Mouse (Mus musculus) cerebellum, postnatal 14 days (tissue): ENCODE data around the gene Smarcc2.
"Not testable (repeated sequence)": the region's sequence is repeated elsewhere in the genome, so short reads cannot be mapped to it uniquely, and the experiment has no call there.

Source experiments
- DNase-seq, 2 experiments: peaks; one replicate each; pipeline ENCODE4 v3.0.0; 2021; ENCODE audit warnings: mixed read lengths in 2 of 2

Gene Smarcc2

GRCm38 (mm10) chr10:128444354-128444753 lies 14.7 kb upstream of the Smarcc2 start:
- DNase-seq: no peak

DNA sequence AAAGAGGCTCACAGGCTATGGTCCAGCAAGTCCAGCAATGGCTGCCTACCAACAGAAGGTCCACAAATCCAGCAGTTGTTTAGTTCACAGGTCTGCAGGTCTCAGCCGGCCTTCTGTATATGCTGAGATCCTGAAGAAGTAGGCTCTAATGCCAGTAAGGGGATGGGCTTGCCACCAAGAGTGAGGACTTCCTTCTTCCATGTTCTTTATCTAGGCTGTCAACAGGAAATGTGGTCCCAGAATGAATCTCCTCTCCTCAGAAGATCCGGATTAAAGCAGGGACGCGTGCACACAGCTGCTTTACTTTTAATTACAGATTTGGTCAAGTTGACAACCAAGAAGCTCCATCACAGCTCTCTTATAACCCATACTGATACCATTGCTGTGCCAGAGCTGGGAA lies 13.6 kb upstream of the Smarcc2 start:
- no peak for DNase-seq

DNA sequence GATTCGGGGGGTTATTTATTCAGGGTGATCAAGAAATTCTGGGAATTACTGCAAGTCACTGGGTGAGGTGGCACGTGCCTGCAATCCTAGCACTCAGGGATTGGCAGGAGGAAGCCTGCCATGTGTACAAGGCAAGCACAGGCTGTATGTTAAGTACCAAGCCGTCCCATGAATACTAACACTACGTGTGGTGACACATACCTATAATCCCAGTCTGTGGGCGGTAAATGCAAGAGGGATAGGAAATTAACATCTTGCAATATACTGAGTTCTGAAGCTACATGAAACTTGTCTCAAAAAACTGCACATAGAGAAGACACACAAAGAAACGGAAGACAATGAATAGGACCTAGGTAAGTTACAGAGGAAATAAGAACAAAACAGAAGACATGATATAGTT lies 8.0 kb upstream of the Smarcc2 start:
- DNase-seq: no peak

- DNase-seq: no peak
These were observed 4.6 kb upstream of the Smarcc2 start for GRCm38 (mm10) chr10:128454471-128454870.

- DNase-seq: peak; percentile 87 to 91
These were observed 3.8 kb upstream of the Smarcc2 start for GRCm38 (mm10) chr10:128455280-128455679.

- DNase-seq: no peak
These were observed 1.4 kb upstream of the Smarcc2 start for GRCm38 (mm10) chr10:128457676-128458075.

- DNase-seq: peak; percentile 97 to 98
These were observed 715 bp upstream of the Smarcc2 start for GRCm38 (mm10) chr10:128458348-128458718.

DNA sequence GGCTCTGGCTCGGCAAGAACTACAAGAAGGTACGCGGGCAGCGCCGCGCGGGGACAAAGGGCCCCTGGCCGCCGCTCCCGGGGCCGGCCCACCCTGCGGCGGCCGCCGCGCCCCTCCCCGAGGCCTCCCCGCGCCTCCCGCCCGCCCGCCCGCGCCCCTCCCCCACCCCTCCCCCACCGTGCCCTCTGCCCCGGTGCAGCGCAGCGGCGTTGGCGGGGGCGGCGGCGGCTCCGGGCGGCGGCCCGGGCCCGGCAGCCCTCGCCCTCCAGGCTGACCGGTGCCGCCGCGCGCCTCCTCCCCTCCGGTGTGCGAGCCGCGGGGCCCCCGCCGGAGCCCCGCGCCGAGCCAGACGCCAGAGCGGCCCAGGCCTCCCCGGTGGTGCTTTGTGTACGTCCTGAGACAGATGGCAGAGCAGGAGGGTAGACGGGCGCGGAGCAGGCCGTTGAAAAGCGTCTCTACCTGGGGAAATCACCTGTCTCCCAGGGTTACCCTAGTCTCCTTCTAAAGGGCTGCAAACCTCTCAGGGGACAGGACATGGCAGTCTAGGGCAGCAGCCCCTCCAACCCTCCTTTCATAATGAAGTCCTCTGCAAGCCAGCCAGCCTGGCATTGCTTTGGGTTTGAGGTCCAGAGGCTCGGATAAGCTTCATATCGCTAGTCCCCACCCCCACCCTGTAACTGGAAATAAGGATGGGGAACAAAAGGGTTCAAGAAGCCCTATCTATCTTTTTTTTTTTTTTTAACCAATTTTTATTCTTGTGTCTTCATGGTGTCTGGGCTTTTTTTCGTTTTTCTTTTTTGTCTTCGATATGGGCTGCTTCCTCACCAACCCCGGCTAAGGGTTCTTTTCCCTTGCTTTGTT lies 591 bp downstream of the Smarcc2 start:
- peak; percentile 64 to 71 for DNase-seq

DNA sequence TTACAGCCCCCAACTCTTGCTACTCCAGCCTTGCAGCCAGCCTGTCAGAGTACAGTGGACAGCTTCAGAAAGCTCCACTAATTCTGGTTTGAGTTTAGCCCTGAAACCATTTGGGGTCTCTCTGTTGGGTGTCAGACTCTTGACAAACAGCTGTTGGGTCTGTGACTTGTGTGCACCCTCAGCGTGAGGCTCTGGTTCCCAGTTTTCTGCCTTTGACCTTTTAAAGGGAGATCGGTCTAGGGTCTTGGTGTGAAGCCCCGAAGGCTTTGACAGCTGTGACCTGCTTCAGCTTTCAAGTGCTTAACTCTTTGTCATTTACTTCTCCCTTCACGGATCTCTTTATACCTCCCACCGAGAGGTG lies 1.2 kb downstream of the Smarcc2 start:
- DNase-seq: peak in 1 of 2 experiments; percentile 23

DNA sequence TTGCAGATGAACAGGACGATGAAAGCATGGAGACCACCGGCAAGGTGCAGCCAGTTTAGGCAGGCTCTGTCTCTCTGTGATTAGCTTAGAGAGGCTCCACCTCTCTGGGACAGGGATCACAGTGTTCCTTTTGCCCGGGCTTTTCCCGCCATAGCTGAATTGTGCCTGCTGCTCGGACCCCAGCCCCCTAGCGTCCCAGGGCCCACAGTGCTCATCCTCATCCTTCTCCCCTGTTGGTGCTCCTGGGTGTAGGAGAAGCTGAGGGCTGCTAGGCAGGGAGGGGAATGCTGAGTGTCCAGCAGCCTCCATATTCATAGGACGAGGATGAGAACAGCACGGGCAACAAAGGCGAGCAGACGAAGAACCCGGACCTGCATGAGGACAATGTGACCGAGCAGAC lies 15.3 kb downstream of the Smarcc2 start:
- no peak for DNase-seq

DNA sequence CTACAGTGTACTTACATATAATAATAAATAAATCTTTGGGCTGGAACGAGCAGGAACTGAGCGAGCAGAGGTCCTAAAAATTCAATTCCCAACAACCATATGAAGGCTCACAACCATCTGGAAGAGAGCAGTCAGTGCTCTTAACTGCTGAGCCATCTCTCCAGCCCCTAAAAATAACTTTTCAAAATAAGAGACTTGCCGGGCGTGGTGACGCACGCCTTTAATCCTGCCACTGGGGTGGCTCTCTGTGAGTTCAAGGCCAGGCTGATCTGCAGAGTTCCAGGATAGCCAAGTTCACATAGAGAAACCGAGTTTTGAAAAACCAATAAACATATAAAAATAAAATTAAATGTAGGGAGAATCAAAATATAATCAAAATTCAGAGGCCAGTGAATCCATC lies 27.3 kb downstream of the Smarcc2 start:
- DNase-seq: no peak

- peak; percentile 74 to 81 for DNase-seq
These were observed 29.0 kb downstream of the Smarcc2 start for GRCm38 (mm10) chr10:128487861-128488712.

DNA sequence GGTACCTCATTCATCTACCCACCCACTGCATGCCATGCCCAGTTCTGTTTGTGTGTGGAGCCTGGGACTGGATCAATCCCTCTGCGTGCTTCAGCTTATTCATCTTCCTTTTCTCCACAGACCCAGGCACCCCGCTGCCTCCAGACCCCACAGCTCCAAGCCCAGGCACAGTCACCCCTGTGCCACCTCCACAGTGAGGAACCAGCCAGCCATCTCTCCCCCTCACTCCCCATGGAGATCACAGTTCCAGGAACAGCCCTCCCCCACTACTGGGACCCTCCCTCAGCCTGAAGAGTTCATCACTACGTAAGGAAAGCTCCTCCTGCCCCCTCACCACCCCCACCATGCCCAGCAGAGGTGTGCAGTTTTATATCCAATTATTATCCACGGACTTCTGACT lies 29.7 kb downstream of the Smarcc2 start:
- peak in 1 of 2 experiments; percentile 26 for DNase-seq

GRCm38 (mm10) chr10:128489380-128489779 lies 30.3 kb downstream of the Smarcc2 start:
- peak in 1 of 2 experiments; percentile 18 for DNase-seq

DNA sequence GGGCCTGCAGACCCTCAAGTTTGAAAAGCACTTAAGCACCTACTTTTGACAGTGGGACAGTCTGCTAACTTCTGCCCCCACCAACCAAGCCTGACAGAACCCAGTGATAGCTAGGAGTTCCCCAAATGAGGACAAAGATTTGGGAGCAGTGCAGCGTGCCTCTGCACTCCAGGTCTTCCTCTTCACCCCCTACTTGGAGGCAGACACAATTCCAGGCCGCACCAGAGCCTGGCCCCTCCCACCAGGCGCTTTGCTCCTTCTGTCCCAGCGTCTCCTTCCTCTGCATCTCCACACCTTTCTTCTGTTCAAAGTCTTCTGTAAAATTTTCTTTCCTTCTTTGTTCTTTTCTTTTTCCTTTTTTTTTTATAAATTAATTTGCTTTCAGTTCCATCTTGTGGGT lies 30.7 kb downstream of the Smarcc2 start:
- DNase-seq: peak in 1 of 2 experiments; percentile 19

DNA sequence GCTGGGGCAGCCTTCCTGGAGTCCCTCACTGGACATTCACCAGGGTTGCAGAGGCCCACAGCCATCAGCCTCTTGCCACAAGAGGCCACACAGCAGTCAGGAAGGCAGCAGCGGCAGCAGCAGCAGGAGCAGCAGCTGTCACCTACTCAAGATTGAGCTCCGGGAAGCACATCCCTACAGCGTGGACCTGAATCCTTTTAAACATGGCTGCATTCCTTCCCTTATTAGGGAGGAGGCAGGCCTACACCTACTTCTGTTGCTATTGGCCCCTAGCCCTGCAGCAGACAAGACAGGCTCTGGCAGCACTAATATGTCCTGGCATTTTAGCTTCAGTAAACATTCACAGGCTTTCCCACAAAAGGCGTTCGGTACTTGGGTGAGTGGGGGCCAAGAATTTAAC lies 31.2 kb downstream of the Smarcc2 start:
- peak in 1 of 2 experiments; percentile 23 for DNase-seq

- DNase-seq: peak in 1 of 2 experiments; percentile 21
These were observed 31.9 kb downstream of the Smarcc2 start for GRCm38 (mm10) chr10:128490912-128491311.

DNA sequence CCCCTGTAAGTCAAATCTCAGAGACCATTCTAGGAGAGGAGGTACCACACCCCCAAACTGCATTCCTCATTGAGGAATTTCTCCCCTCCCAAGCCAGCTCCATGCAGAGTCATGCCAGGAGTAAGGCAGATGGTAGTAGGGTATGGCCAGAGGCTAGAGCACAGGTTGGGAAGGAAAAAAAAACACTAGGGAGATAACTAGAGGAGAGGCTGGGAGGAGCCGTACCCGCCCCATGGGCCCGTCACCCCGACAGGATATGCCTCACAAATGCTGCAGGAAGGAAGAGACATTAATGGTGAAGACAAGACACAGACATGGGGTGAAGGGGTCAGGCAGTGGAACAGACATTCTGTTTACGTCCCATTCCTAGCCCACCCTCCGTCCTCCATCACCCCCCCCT lies 32.4 kb downstream of the Smarcc2 start:
- DNase-seq: peak in 1 of 2 experiments; percentile 35

- DNase-seq: not testable (repeated sequence)
These were observed 33.0 kb downstream of the Smarcc2 start for GRCm38 (mm10) chr10:128492051-128492450.

DNA sequence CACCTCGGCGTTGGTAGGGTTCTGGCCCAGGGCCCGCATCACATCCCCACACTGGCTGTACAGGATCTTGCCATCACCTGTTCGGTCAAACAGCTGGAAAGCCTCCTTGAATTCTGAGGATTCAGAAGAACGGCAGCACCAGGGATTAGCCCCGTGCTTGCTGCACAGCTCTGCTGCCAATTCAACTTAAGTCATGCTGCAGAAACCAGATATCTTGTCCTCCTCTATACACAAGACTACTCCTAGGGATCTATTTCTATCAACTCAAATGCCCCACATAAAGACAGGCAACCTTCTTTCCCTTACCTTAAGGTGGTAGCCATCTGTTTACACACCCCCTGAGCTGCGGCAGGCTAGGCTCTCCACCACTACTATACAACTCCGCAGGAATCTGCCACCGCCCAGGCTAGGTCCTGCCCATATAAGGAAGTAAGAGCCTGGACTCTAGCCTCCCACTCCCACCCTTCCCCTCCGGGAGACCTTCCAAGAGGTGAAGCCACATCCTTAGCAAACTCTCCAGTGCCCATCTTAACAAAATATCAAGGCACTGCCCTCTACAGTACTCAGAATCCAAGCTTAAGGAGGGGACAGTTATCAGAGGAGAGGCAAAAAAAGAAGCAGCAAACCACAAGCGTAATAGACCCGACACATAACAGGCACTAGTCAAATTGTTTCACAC lies 33.7 kb downstream of the Smarcc2 start:
- DNase-seq: peak; percentile 65 to 71

GRCm38 (mm10) chr10:128493319-128493694 lies 34.3 kb downstream of the Smarcc2 start:
- DNase-seq: peak in 1 of 2 experiments; percentile 70

DNA sequence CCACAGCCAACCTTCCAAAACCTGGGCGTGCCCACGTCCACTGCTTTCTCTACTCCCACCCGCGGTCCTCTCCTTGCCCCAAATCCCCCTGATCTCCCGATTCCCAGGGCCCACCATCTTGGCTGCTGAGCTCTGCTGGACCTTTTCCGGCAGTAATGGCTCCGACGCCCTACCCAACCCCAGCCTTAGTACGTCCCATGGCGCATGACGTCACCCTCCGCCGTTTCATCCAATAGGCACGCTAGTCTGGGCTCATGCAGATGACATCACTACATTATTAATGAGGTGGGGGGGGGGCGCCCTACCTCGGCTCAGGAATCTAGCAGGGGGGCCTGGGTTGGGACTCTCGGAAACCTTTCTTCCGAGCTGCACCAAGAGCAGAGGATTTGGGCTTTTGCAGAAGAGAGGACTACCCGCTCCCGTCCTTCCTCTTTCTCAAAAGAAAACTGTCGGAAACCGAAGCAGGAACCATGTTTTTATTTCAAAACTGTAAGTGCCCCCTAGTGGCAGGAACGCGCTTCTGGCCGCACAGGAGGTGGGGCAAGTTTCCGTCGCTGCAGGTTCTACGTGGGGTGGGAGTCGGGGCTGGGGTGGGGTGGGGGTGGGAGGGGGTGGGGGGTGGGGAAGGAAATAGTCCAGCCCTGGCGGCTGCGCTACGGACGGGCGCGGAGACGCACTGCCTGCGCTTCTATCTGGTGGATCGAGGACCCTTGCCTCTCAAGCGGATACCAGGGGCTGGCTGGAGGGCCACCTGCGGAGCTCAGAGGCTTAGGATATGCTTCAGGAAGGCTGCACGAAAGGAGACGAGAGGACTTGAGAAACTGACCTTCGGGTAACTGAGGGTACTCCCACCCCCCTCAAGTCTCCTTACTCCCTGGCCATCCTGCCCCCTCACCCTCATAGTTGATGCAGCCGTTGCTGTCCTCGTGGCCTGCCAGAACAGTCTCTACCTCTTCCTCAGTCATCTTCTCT lies 34.9 kb downstream of the Smarcc2 start, which contains the start of gene Myl6:
Gene Myl6 (minus strand): TSS at position 451 of the 972 bp plus-strand sequence.
- peak; percentile 99 to 100 for DNase-seq
